Mouse (Mus musculus) adrenal gland, adult 2 months (tissue): ENCODE measurements around the gene Ets2. TPM values are rescaled to one million over a fixed set of nuclear protein-coding genes. Genes with fewer than 3 reads are reported as not detected.
"Not testable (repeated sequence)": the region's sequence is repeated elsewhere in the genome, so short reads cannot be mapped to it uniquely, and the experiment has no call there.

Source experiments
- DNase-seq: peaks from one replicate; pipeline ENCODE4 v3.0.0; 2021
- polyA plus RNA-seq: library from polyadenylated mRNA; depleted of rRNA; stranded (reverse); fragments of >200 nt; gene quantifications from 2 replicates; pipeline ENCODE4 v1.2.3, GENCODE M21; 2012
- total RNA-seq, 2 experiments: library from RNA; stranded (reverse); gene quantifications; 2 replicates each; pipeline ENCODE4 v1.2.3; 2021

The Ets2 gene
- total and polyA plus RNA-seq, 3 experiments = 40.1 to 97.9 (median 47.7) TPM

- no peak for DNase-seq
Observed at GRCm38 (mm10) chr16:95699721-95700120, 2.2 kb upstream of the Ets2 start.

GRCm38 (mm10) chr16:95700224-95700623, 1.7 kb upstream of the Ets2 start:
- DNase-seq = no peak

GRCm38 (mm10) chr16:95702562-95703545, 979 bp downstream of the Ets2 start:
- peak; percentile 32 for DNase-seq

GRCm38 (mm10) chr16:95703958-95704357, 2.1 kb downstream of the Ets2 start:
- DNase-seq = no peak

GRCm38 (mm10) chr16:95704662-95705330, 2.9 kb downstream of the Ets2 start:
- no peak for DNase-seq

- no peak for DNase-seq
Observed at GRCm38 (mm10) chr16:95705771-95706170, 3.9 kb downstream of the Ets2 start.

GRCm38 (mm10) chr16:95708211-95709004, 6.5 kb downstream of the Ets2 start:
- DNase-seq = no peak

GRCm38 (mm10) chr16:95709175-95709574, 7.3 kb downstream of the Ets2 start:
- no peak for DNase-seq

- no peak for DNase-seq
Observed at GRCm38 (mm10) chr16:95710129-95710528, 8.3 kb downstream of the Ets2 start.

GRCm38 (mm10) chr16:95712121-95712520, 10.2 kb downstream of the Ets2 start:
- DNase-seq = no peak

GRCm38 (mm10) chr16:95713077-95713476, 11.2 kb downstream of the Ets2 start:
- not testable (repeated sequence) for DNase-seq

GRCm38 (mm10) chr16:95715026-95715425, 13.2 kb downstream of the Ets2 start:
- no peak for DNase-seq

- no peak for DNase-seq
Observed at GRCm38 (mm10) chr16:95716061-95716706, 14.3 kb downstream of the Ets2 start.

- DNase-seq = no peak
Observed at GRCm38 (mm10) chr16:95717631-95718030, 15.8 kb downstream of the Ets2 start.

- peak; percentile 88 for DNase-seq
Observed at GRCm38 (mm10) chr16:95718119-95718518, 16.2 kb downstream of the Ets2 start.

- DNase-seq = no peak
Observed at GRCm38 (mm10) chr16:95720532-95720931, 18.7 kb downstream of the Ets2 start.

GRCm38 (mm10) chr16:95724251-95724650, 22.4 kb downstream of the Ets2 start:
- no peak for DNase-seq

- no peak for DNase-seq
Observed at GRCm38 (mm10) chr16:95724776-95725175, 22.9 kb downstream of the Ets2 start.

GRCm38 (mm10) chr16:95726802-95727201, 24.9 kb downstream of the Ets2 start:
- DNase-seq = no peak

- peak; percentile 80 for DNase-seq
Observed at GRCm38 (mm10) chr16:95728453-95729435, 26.9 kb downstream of the Ets2 start.
